Mouse (Mus musculus) stomach, postnatal 0 days (tissue): ENCODE data around the gene Ppp1r2.

ENCODE experiments used
- CTCF ChIP-seq: IDR thresholded peaks from 2 replicates; pipeline ENCODE4 v1.5.1; 2016; ENCODE audit warnings: antibody characterized with exemption, low read depth, mild to moderate bottlenecking, moderate library complexity
- EP300 ChIP-seq: optimal IDR thresholded peaks from 2 replicates; pipeline ENCODE3; 2016; ENCODE audit warnings: antibody characterized with exemption

- TF ChIP-seq CTCF (no peak), EP300 (no peak)
Measured at GRCm38 (mm10) chr16:31278581-31278980, 3.5 kb upstream of the Ppp1r2 start.
